Mouse (Mus musculus) hindbrain, postnatal 0 days (tissue): ENCODE results near the gene Prkaca. TPM values are rescaled to one million over a fixed set of nuclear protein-coding genes. Genes with fewer than 3 reads are reported as not detected.

Experiments
- ATAC-seq: fragments of 200-750 bp; cut with Nextera tagmentation; 2 replicates; pipeline ENCODE4 v1.8.0; 2017; ENCODE audit warnings: mild to moderate bottlenecking, moderate TSS enrichment, moderate library complexity
- DNase-seq: peaks from one replicate; pipeline ENCODE4 v3.0.0-alpha.2; 2015; ENCODE audit warnings: low spot score
- H3K27ac ChIP-seq: fragments of 300-500 bp; sonication (generic); 2 replicates; pipeline ENCODE4 v1.5.1; 2014; ENCODE audit warnings: mild to moderate bottlenecking
- H3K27me3 ChIP-seq: fragments of 300-500 bp; sonication (generic); 2 replicates; pipeline ENCODE4 v1.6.1; 2014; ENCODE audit warnings: low read length, mixed read lengths; ENCODE audit not compliant: insufficient read depth
- H3K36me3 ChIP-seq: fragments of 300-500 bp; sonication (generic); 2 replicates; pipeline ENCODE4 v1.6.1; 2014; ENCODE audit warnings: low read length, mixed read lengths; ENCODE audit not compliant: insufficient read depth
- H3K4me1 ChIP-seq: fragments of 300-500 bp; sonication (generic); 2 replicates; pipeline ENCODE4 v1.6.1; 2014; ENCODE audit warnings: antibody characterized with exemption, low read length, mixed read lengths; ENCODE audit not compliant: insufficient read depth
- H3K4me2 ChIP-seq: fragments of 300-500 bp; sonication (generic); 2 replicates; pipeline ENCODE4 v1.6.1; 2014; ENCODE audit warnings: low read depth, mild to moderate bottlenecking, low read length, moderate library complexity, mixed read lengths
- H3K4me3 ChIP-seq: fragments of 300-500 bp; sonication (generic); 2 replicates; pipeline ENCODE4 v1.5.1; 2014; ENCODE audit warnings: low read length
- H3K9ac ChIP-seq: fragments of 300-500 bp; sonication (generic); replicated peaks from 2 replicates; pipeline ENCODE4 v1.6.1; 2014; ENCODE audit warnings: mild to moderate bottlenecking, low read length, moderate library complexity, mixed read lengths
- H3K9me3 ChIP-seq: fragments of 300-500 bp; sonication (generic); 2 replicates; pipeline ENCODE4 v1.6.1; 2016; ENCODE audit warnings: low read length, mixed read lengths
- CTCF ChIP-seq: IDR thresholded peaks from 2 replicates; pipeline ENCODE4 v1.5.1; 2016; ENCODE audit warnings: antibody characterized with exemption, control low read depth, low read depth
- WGBS: fragments of 180-500 bp; shearing (Covaris S2); extraction: QIAGEN DNeasy Blood & Tissue Kit; methylation state at CpG from one replicate; pipeline ENCODE4 v1.1.7; 2014; 5-methylcytosine and 5-hydroxymethylcytosine counted together
- polyA plus RNA-seq: library from polyadenylated mRNA; unstranded; fragments of >200 nt; fragmentation: Nextera tagmentation; extraction: Ambion mirVana; gene quantifications from 2 replicates; pipeline ENCODE4 v1.2.1, GENCODE M21; 2015
- total RNA-seq: library from RNA; depleted of rRNA; stranded (reverse); fragments of >200 nt; gene quantifications from 2 replicates; pipeline ENCODE4 v1.2.3, GENCODE M21; 2014

Gene Prkaca
- total and polyA plus RNA-seq, 2 experiments from 2014 or later: 213 to 268 TPM

- ATAC-seq (no peak), DNase-seq (no peak)
- Histone ChIP-seq H3K36me3 (peaks cover 21% of the 10 kb centered on the region), H3K9ac (no peak overlapping the region), H3K9me3 (no peaks in the 10 kb centered on the region), H3K27ac (0 out of 2 replicates have a peak overlapping the region, but pooled peaks have one; percentile 91), H3K4me2 (peak overlapping the region; percentile 81), H3K4me3 (peak overlapping the region; percentile 77; the same call in 1 of the 2 replicates), H3K27me3 (no peaks in the 10 kb centered on the region), H3K4me1 (0 out of 2 replicates have a peak, but pooled peaks cover 4% of the 10 kb centered on the region)
- WGBS: 14% methylated on average over 12 of the region's 12 CpGs
- TF ChIP-seq CTCF: no peak
These were observed 23.2 kb downstream of the Prkaca start for GRCm38 (mm10) chr8:83995973-83996372.

- TF ChIP-seq CTCF: no peak
- Histone ChIP-seq H3K27ac (peak overlapping the region; percentile 91), H3K9ac (peak overlapping the region; percentile 78), H3K4me1 (0 out of 2 replicates have a peak, but pooled peaks cover 4% of the 10 kb centered on the region), H3K4me2 (peak overlapping the region; percentile 81), H3K9me3 (no peaks in the 10 kb centered on the region), H3K27me3 (no peaks in the 10 kb centered on the region), H3K4me3 (peak overlapping the region; percentile 77), H3K36me3 (peaks cover 12% of the 10 kb centered on the region)
- ATAC-seq (peak; percentile 83), DNase-seq (peak; percentile 89)
- 1% methylated on average over 48 of the region's 103 CpGs for WGBS
These were observed 24.0 kb downstream of the Prkaca start for GRCm38 (mm10) chr8:83996567-83997505.

GRCm38 (mm10) chr8:83997511-83998141 is 24.8 kb downstream of the Prkaca start, which contains the start of gene Samd1:
Gene Samd1 (plus strand): TSS chr8:83997672.
- peak within 1 kb of the TSS; percentile 91 for H3K27ac ChIP-seq
- ATAC-seq: peak; percentile 31; the same call in 1 of the 2 replicates
- peak within 1 kb of the TSS; percentile 77 for H3K4me3 ChIP-seq
- H3K4me2 ChIP-seq: peak within 1 kb of the TSS; percentile 81
- DNase-seq: peak; percentile 72
- whole genome bisulfite sequencing: 4% methylated on average over 36 of the region's 112 CpGs
- H3K4me1 ChIP-seq: 0 out of 2 replicates have a peak, but pooled peaks cover 4% of the 10 kb centered on the region
- no peak for TF ChIP-seq CTCF
- peak within 1 kb of the TSS; percentile 78 for H3K9ac ChIP-seq
- H3K27me3 ChIP-seq: no peaks in the 10 kb centered on the region
- H3K36me3 ChIP-seq: peaks cover 9% of the 10 kb centered on the region; the same call in 1 of the 2 replicates
- no peaks in the 10 kb centered on the region for H3K9me3 ChIP-seq

- no peaks in the 10 kb centered on the region for H3K27me3 ChIP-seq
- peak overlapping the region; percentile 78 for H3K9ac ChIP-seq
- DNase-seq (peak; percentile 83), ATAC-seq (0 out of 2 replicates have a peak, but pooled peaks have one; percentile 19)
- WGBS: 2% methylated on average over 57 of the region's 92 CpGs
- peak overlapping the region; percentile 81 for H3K4me2 ChIP-seq
- TF ChIP-seq CTCF: peak; percentile 64
- H3K36me3 ChIP-seq: peaks cover 9% of the 10 kb centered on the region; the same call in 1 of the 2 replicates
- H3K9me3 ChIP-seq: no peaks in the 10 kb centered on the region
- H3K4me3 ChIP-seq: peak overlapping the region; percentile 77
- peak overlapping the region; percentile 91 for H3K27ac ChIP-seq
- H3K4me1 ChIP-seq: 0 out of 2 replicates have a peak, but pooled peaks cover 4% of the 10 kb centered on the region
These were observed 25.7 kb downstream of the Prkaca start for GRCm38 (mm10) chr8:83998231-83999056.

- Histone ChIP-seq H3K4me3 (peak overlapping the region; percentile 77), H3K27ac (no peak overlapping the region), H3K4me2 (peak overlapping the region; percentile 81), H3K4me1 (0 out of 2 replicates have a peak, but pooled peaks cover 4% of the 10 kb centered on the region), H3K36me3 (peaks cover 9% of the 10 kb centered on the region; the same call in 1 of the 2 replicates), H3K9ac (peak overlapping the region; percentile 78), H3K27me3 (no peaks in the 10 kb centered on the region), H3K9me3 (no peaks in the 10 kb centered on the region)
- no peak for TF ChIP-seq CTCF
- 63% methylated on average over 16 of the region's 16 CpGs for WGBS
- DNase-seq (no peak), ATAC-seq (no peak)
These were observed 26.4 kb downstream of the Prkaca start for GRCm38 (mm10) chr8:83999057-83999705.
